ENCODE assay signal across 18 mouse cellular contexts in the genomic region with DNA sequence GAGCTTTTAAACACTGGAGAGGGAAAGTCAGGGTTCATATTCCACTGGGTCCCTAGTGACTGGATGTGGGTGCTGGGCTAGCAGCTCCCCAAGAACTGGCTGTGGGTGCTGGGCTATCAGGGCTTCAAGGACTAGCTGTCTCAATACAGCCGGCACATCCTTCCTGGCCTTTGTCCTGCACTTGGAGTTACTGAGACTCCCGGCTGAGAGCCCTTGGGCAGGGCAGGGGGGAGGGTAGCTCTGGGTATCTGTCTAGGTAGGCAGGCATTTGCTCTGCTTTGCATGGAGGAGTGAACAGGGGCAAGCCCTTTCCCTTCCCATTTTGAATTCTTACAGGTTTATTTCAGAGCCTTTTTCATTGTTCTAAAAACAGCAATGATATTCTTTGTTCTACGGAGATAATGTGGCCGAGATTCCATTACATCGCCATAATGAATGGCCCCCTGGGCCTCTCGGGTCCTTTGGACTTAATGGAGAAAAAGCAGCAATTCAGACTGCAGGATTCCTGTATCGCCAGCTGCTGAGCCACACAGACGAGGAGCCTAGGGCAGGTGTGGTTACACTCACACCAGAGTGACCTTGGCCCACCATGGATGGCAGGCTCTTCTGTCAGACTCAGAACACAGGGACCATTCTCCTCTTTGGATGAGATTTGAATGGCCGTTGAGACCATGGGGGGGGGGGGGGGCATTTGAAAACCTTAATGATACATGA.
DNase-seq lines count a peak whose midpoint lies in the region; ATAC-seq lines count a peak whose summit lies in the region.
"Had no signal": no experiment of that assay in that cellular context is flagged by ENCODE, and none has a peak within 500 bp of the region (broad histone marks: within the 10 kb centered on the region; RNA-seq: fewer than 3 reads in every experiment).

No protein-coding gene starts in this region.

- no peak overlapping the region for H3K9ac ChIP-seq in forebrain, embryonic 15.5 days (replicated peaks)
- peak overlapping the region; percentile 38; the same call in 1 of the 2 replicates for H3K9ac ChIP-seq in midbrain, embryonic 11.5 days (ENCODE audit: low read length)
- H3K9ac ChIP-seq in midbrain, embryonic 16.5 days (ENCODE audit: low read depth, low read length): no peak overlapping the region
- H3K9ac ChIP-seq in hindbrain, embryonic 11.5 days (ENCODE audit: low read depth, low read length): no peak overlapping the region
- H3K9ac ChIP-seq in midbrain, embryonic 13.5 days (replicated peaks): no peak overlapping the region
- H3K9ac ChIP-seq: embryonic facial prominence, embryonic 13.5 days; liver, embryonic 12.5 days had no signal

- H3K27me3 ChIP-seq in forebrain, embryonic 10.5 days (ENCODE audit: poor library complexity, severe bottlenecking): peaks cover 11% of the 10 kb centered on the region; the same call in 1 of the 2 replicates
- no peaks in the 10 kb centered on the region for H3K27me3 ChIP-seq in forebrain, embryonic 15.5 days
- H3K27me3 ChIP-seq in midbrain, embryonic 11.5 days (ENCODE audit: control insufficient read depth, insufficient read depth, low read length): no peaks in the 10 kb centered on the region
- H3K27me3 ChIP-seq in midbrain, embryonic 16.5 days (ENCODE audit: control insufficient read depth, insufficient read depth, low read depth, low read length): no peaks in the 10 kb centered on the region
- H3K27me3 ChIP-seq in hindbrain, embryonic 11.5 days (ENCODE audit: control insufficient read depth, insufficient read depth, low read length): no peaks in the 10 kb centered on the region
- peaks cover 4% of the 10 kb centered on the region; the same call in 1 of the 2 replicates for H3K27me3 ChIP-seq in midbrain, embryonic 13.5 days
- H3K27me3 ChIP-seq in heart, embryonic 10.5 days (ENCODE audit: insufficient read depth, poor library complexity, severe bottlenecking): peaks cover 20% of the 10 kb centered on the region; the same call in 1 of the 2 replicates
- H3K27me3 ChIP-seq: CH12.LX had no signal

- peak overlapping the region; percentile 85 for H3K27ac ChIP-seq in forebrain, embryonic 10.5 days
- no peak overlapping the region for H3K27ac ChIP-seq in forebrain, embryonic 15.5 days (replicated peaks)
- no peak overlapping the region for H3K27ac ChIP-seq in midbrain, embryonic 11.5 days (ENCODE audit: low read depth, low read length)
- no peak overlapping the region for H3K27ac ChIP-seq in midbrain, embryonic 16.5 days (ENCODE audit: low read length)
- H3K27ac ChIP-seq in hindbrain, embryonic 11.5 days (ENCODE audit: low read depth, low read length): peak overlapping the region; percentile 51; the same call in 1 of the 2 replicates
- peak overlapping the region; percentile 21; the same call in 1 of the 2 replicates for H3K27ac ChIP-seq in midbrain, embryonic 13.5 days
- H3K27ac ChIP-seq in heart, embryonic 10.5 days: no peak overlapping the region
- H3K27ac ChIP-seq: embryonic facial prominence, embryonic 13.5 days; liver, embryonic 12.5 days; stomach, postnatal 0 days had no signal

- intact Hi-C loops in heart, postnatal 10 days (cut with DNase I): no loop called here

- ATAC-seq in forebrain, embryonic 15.5 days (replicated peaks): no peak
- no peak for ATAC-seq in midbrain, embryonic 11.5 days (ENCODE audit: low FRiP score)
- no peak for ATAC-seq in midbrain, embryonic 16.5 days
- no peak for ATAC-seq in hindbrain, embryonic 11.5 days (ENCODE audit: low FRiP score)
- ATAC-seq in midbrain, embryonic 13.5 days: no peak
- ATAC-seq: liver, embryonic 12.5 days had no signal

- H3K4me3 ChIP-seq in forebrain, embryonic 10.5 days: no peak overlapping the region
- H3K4me3 ChIP-seq in forebrain, embryonic 15.5 days: no peak overlapping the region
- no peak overlapping the region for H3K4me3 ChIP-seq in midbrain, embryonic 11.5 days (ENCODE audit: low read depth, low read length)
- no peak overlapping the region for H3K4me3 ChIP-seq in midbrain, embryonic 16.5 days (ENCODE audit: low read depth, low read length)
- no peak overlapping the region for H3K4me3 ChIP-seq in hindbrain, embryonic 11.5 days (ENCODE audit: low read depth, low read length)
- no peak overlapping the region for H3K4me3 ChIP-seq in midbrain, embryonic 13.5 days (replicated peaks)
- no peak overlapping the region for H3K4me3 ChIP-seq in heart, embryonic 10.5 days
- H3K4me3 ChIP-seq: embryonic facial prominence, embryonic 13.5 days; liver, embryonic 12.5 days had no signal

- H3K9me3 ChIP-seq in forebrain, embryonic 10.5 days: peaks cover 8% of the 10 kb centered on the region; the same call in 1 of the 2 replicates
- no peaks in the 10 kb centered on the region for H3K9me3 ChIP-seq in forebrain, embryonic 15.5 days
- no peaks in the 10 kb centered on the region for H3K9me3 ChIP-seq in midbrain, embryonic 11.5 days (ENCODE audit: control insufficient read depth, low read length)
- H3K9me3 ChIP-seq in midbrain, embryonic 16.5 days (replicated peaks; ENCODE audit: control insufficient read depth, low read length, poor library complexity, severe bottlenecking): no peaks in the 10 kb centered on the region
- no peaks in the 10 kb centered on the region for H3K9me3 ChIP-seq in hindbrain, embryonic 11.5 days (ENCODE audit: control insufficient read depth, low read length)
- H3K9me3 ChIP-seq in midbrain, embryonic 13.5 days: no peaks in the 10 kb centered on the region
- H3K9me3 ChIP-seq in heart, embryonic 10.5 days: no peaks in the 10 kb centered on the region
- H3K9me3 ChIP-seq: embryonic facial prominence, embryonic 13.5 days had no signal

- no peak overlapping the region for H3K4me2 ChIP-seq in forebrain, embryonic 15.5 days (replicated peaks)
- H3K4me2 ChIP-seq in midbrain, embryonic 11.5 days: no peak overlapping the region
- H3K4me2 ChIP-seq in midbrain, embryonic 16.5 days (ENCODE audit: low read length): no peak overlapping the region
- no peak overlapping the region for H3K4me2 ChIP-seq in hindbrain, embryonic 11.5 days (replicated peaks; ENCODE audit: low read depth, low read length)
- no peak overlapping the region for H3K4me2 ChIP-seq in midbrain, embryonic 13.5 days (replicated peaks)
- H3K4me2 ChIP-seq: embryonic facial prominence, embryonic 13.5 days; liver, embryonic 12.5 days had no signal

- peaks cover 11% of the 10 kb centered on the region for H3K36me3 ChIP-seq in forebrain, embryonic 10.5 days (replicated peaks)
- no peaks in the 10 kb centered on the region for H3K36me3 ChIP-seq in forebrain, embryonic 15.5 days
- H3K36me3 ChIP-seq in midbrain, embryonic 11.5 days (ENCODE audit: control insufficient read depth, insufficient read depth, low read length): no peaks in the 10 kb centered on the region
- H3K36me3 ChIP-seq in midbrain, embryonic 16.5 days (ENCODE audit: control insufficient read depth, insufficient read depth, low read length): no peaks in the 10 kb centered on the region
- H3K36me3 ChIP-seq in hindbrain, embryonic 11.5 days (ENCODE audit: control insufficient read depth, insufficient read depth, low read length): no peaks in the 10 kb centered on the region
- H3K36me3 ChIP-seq in midbrain, embryonic 13.5 days: no peaks in the 10 kb centered on the region
- no peaks in the 10 kb centered on the region for H3K36me3 ChIP-seq in heart, embryonic 10.5 days
- H3K36me3 ChIP-seq: embryonic facial prominence, embryonic 13.5 days; liver, embryonic 12.5 days had no signal

- DNase-seq in forebrain, embryonic 10.5 days (ENCODE audit: extremely low spot score, low spot score): peak; percentile 47
- peak; percentile 84 for DNase-seq in midbrain, embryonic 11.5 days (ENCODE audit: low spot score, missing footprints)
- peak; percentile 42 for DNase-seq in hindbrain, embryonic 11.5 days (ENCODE audit: low spot score)
- no peak for DNase-seq in heart, embryonic 10.5 days (ENCODE audit: low spot score)
- DNase-seq in heart, postnatal 10 days: no peak
- DNase-seq: cerebellum, adult 11 months; cerebellum, postnatal 25 days; gastrocnemius, postnatal 10 days; kidney, adult 11 months; layer of hippocampus, postnatal 36 days; thymus, postnatal 36 days had no signal

- 13% methylated on average over 9 of the region's 9 CpGs for WGBS in forebrain, embryonic 10.5 days
- WGBS in forebrain, embryonic 15.5 days: 10% methylated on average over 9 of the region's 9 CpGs
- WGBS in midbrain, embryonic 11.5 days: 16% methylated on average over 9 of the region's 9 CpGs
- WGBS in midbrain, embryonic 16.5 days: 10% methylated on average over 9 of the region's 9 CpGs
- WGBS in hindbrain, embryonic 11.5 days: 11% methylated on average over 9 of the region's 9 CpGs
- WGBS in midbrain, embryonic 13.5 days: 9% methylated on average over 9 of the region's 9 CpGs
- WGBS in heart, embryonic 10.5 days: 44% methylated on average over 9 of the region's 9 CpGs

- H3K4me1 ChIP-seq in forebrain, embryonic 10.5 days: peaks cover 68% of the 10 kb centered on the region
- peaks cover 45% of the 10 kb centered on the region for H3K4me1 ChIP-seq in forebrain, embryonic 15.5 days
- peaks cover 31% of the 10 kb centered on the region for H3K4me1 ChIP-seq in midbrain, embryonic 11.5 days (ENCODE audit: control insufficient read depth, insufficient read depth, low read length)
- H3K4me1 ChIP-seq in midbrain, embryonic 16.5 days (ENCODE audit: control insufficient read depth, insufficient read depth, low read length): peaks cover 31% of the 10 kb centered on the region
- H3K4me1 ChIP-seq in hindbrain, embryonic 11.5 days (replicated peaks; ENCODE audit: control insufficient read depth, insufficient read depth, low read length): peaks cover 16% of the 10 kb centered on the region; the same call in 1 of the 2 replicates
- H3K4me1 ChIP-seq in midbrain, embryonic 13.5 days (replicated peaks): peaks cover 44% of the 10 kb centered on the region
- peaks cover 14% of the 10 kb centered on the region for H3K4me1 ChIP-seq in heart, embryonic 10.5 days
- H3K4me1 ChIP-seq: liver, embryonic 12.5 days had no signal

Comparison
In these comparisons a context has a peak if more than half of its experiments do, and no peak if none do; other contexts are left out.
1. H3K27ac ChIP-seq: peak in forebrain, embryonic 10.5 days (single experiment), hindbrain, embryonic 11.5 days (single experiment) and midbrain, embryonic 13.5 days (single experiment); none in forebrain, embryonic 15.5 days (single experiment), midbrain, embryonic 11.5 days (single experiment), midbrain, embryonic 16.5 days (single experiment) and heart, embryonic 10.5 days (single experiment).
2. DNase-seq: peak in forebrain, embryonic 10.5 days (single experiment), midbrain, embryonic 11.5 days (single experiment) and hindbrain, embryonic 11.5 days (single experiment); none in heart, embryonic 10.5 days (single experiment) and heart, postnatal 10 days (0 of 2).